Mouse (Mus musculus) ES-Bruce4 (cell line): ENCODE data around the gene Vmn1r193. TPM values are rescaled to one million over a fixed set of nuclear protein-coding genes. Genes with fewer than 3 reads are reported as not detected.
"Not testable (repeated sequence)": the region's sequence is repeated elsewhere in the genome, so short reads cannot be mapped to it uniquely, and the experiment has no call there.

Experiments
- H3K27ac ChIP-seq: 2 replicates; pipeline ENCODE4 v1.5.1; 2012; ENCODE audit warnings: low read length, inconsistent platforms; ENCODE audit not compliant: insufficient read depth
- H3K27me3 ChIP-seq: 2 replicates; pipeline ENCODE4 v1.6.1; 2012; ENCODE audit warnings: mild to moderate bottlenecking, low read length, inconsistent platforms; ENCODE audit not compliant: control insufficient read depth, poor library complexity, insufficient read depth, severe bottlenecking
- H3K36me3 ChIP-seq: 2 replicates; pipeline ENCODE4 v1.6.1; 2012; ENCODE audit warnings: inconsistent platforms, mild to moderate bottlenecking, low read length, moderate library complexity; ENCODE audit not compliant: control insufficient read depth, poor library complexity, insufficient read depth, severe bottlenecking
- H3K4me1 ChIP-seq: one replicate; pipeline ENCODE4 v1.8.1; 2011; ENCODE audit warnings: low read length; ENCODE audit not compliant: control insufficient read depth, insufficient read depth
- H3K4me3 ChIP-seq: 2 replicates; pipeline ENCODE4 v1.5.1; 2011; ENCODE audit warnings: low read depth, mild to moderate bottlenecking, low read length
- H3K9ac ChIP-seq: 2 replicates; pipeline ENCODE4 v1.6.1; 2012; ENCODE audit warnings: low read depth, mild to moderate bottlenecking, inconsistent platforms; ENCODE audit not compliant: poor library complexity, severe bottlenecking
- H3K9me3 ChIP-seq: replicated peaks from 2 replicates; pipeline ENCODE4 v1.6.1; 2012; ENCODE audit warnings: mild to moderate bottlenecking, low read length, inconsistent platforms; ENCODE audit not compliant: control insufficient read depth, poor library complexity, insufficient read depth, severe bottlenecking
- CTCF ChIP-seq: IDR thresholded peaks from one replicate; pipeline ENCODE4 v1.8.1; 2011; ENCODE audit warnings: low read depth, low read length
- EP300 ChIP-seq: IDR thresholded peaks from 2 replicates; pipeline ENCODE4 v1.6.1; 2011; ENCODE audit warnings: low read depth, low read length; ENCODE audit not compliant: insufficient read depth
- POLR2A ChIP-seq: IDR thresholded peaks from one replicate; pipeline ENCODE4 v1.8.1; 2011; ENCODE audit warnings: low read length; ENCODE audit not compliant: insufficient read depth
- polyA plus RNA-seq: library from polyadenylated mRNA; stranded (reverse); fragments of >200 nt; gene quantifications from 2 replicates; pipeline ENCODE4 v1.2.4, GENCODE M21; 2011; ENCODE audit warnings: low read depth; ENCODE audit not compliant: missing spikeins, insufficient read depth, insufficient read length

Vmn1r193 gene
- not detected in 2 replicates for polyA plus RNA-seq

DNA sequence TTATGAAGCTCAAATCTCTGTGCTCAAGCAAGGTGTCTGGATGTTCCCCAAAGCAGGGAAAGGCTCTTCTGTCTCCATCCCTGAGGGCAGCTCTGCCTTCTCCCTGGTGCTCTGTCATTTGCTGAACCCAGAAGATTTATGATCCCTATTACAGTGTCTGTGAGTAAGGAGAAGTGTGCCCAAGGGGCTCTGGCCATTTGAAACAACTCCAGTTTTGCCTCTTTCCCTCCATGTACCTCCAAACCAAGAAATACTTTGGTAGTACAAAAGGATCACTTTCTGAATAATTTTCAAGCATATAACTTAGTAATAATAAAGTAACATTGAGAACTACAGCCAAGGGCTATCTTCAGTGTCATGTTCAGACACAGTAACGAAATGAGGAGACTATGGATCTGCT lies at the start of gene Vmn1r193:
TSS of gene Vmn1r193 (minus strand) at position 101 of the 400 bp plus-strand sequence.
- H3K9ac ChIP-seq, H3K4me3 ChIP-seq, H3K4me1 ChIP-seq, H3K27ac ChIP-seq, H3K27me3 ChIP-seq, H3K36me3 ChIP-seq, H3K9me3 ChIP-seq: not testable (repeated sequence)

DNA sequence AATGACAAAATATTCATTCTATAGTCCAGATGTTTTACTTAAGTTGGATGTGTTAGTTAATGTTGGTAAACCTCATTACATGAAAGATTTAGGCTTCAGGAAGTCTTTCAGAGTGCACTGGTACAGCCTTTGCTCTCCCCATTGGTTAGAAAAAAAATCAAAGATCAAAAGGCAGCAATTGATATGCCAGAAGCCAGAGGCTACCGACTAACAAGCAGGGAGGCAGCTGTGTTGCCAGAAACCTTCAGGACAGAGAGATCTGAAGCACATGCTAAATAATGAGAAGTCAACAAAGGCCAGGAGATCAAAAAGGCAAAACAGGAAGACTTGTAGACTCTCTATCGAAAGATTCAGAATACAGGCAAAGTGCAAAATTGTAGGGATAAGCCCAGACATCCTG lies 48.8 kb upstream of the Vmn1r193 start:
- H3K9me3 ChIP-seq, result no peaks in the 10 kb centered on the region
- TF ChIP-seq EP300, result no peak
- TF ChIP-seq POLR2A, result no peak
- TF ChIP-seq CTCF, result no peak
- H3K9ac ChIP-seq, result no peak overlapping the region
- H3K27ac ChIP-seq, result no peak overlapping the region
- H3K36me3 ChIP-seq, result no peaks in the 10 kb centered on the region
- H3K4me3 ChIP-seq, result no peak overlapping the region
- no peaks in the 10 kb centered on the region for H3K27me3 ChIP-seq
- H3K4me1 ChIP-seq, result no peaks in the 10 kb centered on the region

GRCm38 (mm10) chr13:22270222-22270621 lies 47.3 kb upstream of the Vmn1r193 start, which contains the start of gene Vmn1r195:
Vmn1r195 (plus strand) TSS chr13:22270522.
- not testable (repeated sequence) for H3K4me1 ChIP-seq, H3K36me3 ChIP-seq, H3K27me3 ChIP-seq, H3K27ac ChIP-seq, H3K4me3 ChIP-seq, H3K9me3 ChIP-seq, H3K9ac ChIP-seq

DNA sequence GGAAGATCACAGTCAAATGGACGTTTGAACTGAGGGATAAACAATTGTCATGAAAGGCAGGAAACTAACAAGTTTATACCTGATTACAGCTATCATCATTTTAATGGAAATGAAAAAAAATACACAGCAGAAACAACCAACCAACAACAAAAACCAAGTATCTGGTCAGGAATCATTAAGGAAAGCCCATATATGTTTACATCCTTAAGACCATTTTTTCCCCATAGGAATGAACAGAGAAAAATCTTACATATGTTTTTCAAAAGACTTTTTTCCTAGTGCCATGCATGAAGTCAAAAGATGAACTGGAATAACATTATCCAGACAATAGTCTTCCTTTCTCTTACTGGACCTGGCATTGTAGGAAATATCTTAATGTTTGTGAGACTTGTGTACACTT lies 21.0 kb upstream of the Vmn1r193 start, which contains the start of gene Vmn1r194:
TSS of gene Vmn1r194 (plus strand) at position 301 of the 400 bp plus-strand sequence.
- no peaks in the 10 kb centered on the region for H3K36me3 ChIP-seq
- no peak within 1 kb of the TSS for H3K9ac ChIP-seq
- H3K4me1 ChIP-seq, result no peaks in the 10 kb centered on the region
- H3K4me3 ChIP-seq, result no peak within 1 kb of the TSS
- H3K27me3 ChIP-seq, result no peaks in the 10 kb centered on the region
- H3K9me3 ChIP-seq, result no peaks in the 10 kb centered on the region
- TF ChIP-seq CTCF (no peak), EP300 (no peak), POLR2A (no peak)
- H3K27ac ChIP-seq, result no peak within 1 kb of the TSS

DNA sequence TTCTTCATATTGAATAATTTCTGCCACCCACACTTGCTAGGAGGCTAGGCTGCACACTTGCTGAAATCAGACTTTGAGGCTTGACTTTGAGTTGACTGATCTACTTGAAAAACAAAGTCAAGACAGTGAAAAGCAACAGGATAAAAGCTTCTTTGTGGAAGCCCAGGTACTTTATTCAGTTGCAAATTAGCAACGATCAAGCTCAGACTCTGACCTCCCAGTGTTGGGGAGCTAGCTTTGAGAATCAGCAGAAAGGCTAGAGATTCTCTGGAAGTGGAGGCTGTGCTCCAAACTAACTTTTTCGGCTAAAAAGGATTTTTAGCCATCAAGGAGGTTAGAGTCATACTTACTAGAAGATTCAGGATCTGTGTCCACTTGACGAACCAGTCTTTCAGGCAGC lies 30.2 kb downstream of the Vmn1r193 start:
- peak overlapping the region; percentile 88 for H3K27ac ChIP-seq
- H3K9me3 ChIP-seq, H3K4me1 ChIP-seq, H3K9ac ChIP-seq, H3K27me3 ChIP-seq, H3K4me3 ChIP-seq, H3K36me3 ChIP-seq: not testable (repeated sequence)

DNA sequence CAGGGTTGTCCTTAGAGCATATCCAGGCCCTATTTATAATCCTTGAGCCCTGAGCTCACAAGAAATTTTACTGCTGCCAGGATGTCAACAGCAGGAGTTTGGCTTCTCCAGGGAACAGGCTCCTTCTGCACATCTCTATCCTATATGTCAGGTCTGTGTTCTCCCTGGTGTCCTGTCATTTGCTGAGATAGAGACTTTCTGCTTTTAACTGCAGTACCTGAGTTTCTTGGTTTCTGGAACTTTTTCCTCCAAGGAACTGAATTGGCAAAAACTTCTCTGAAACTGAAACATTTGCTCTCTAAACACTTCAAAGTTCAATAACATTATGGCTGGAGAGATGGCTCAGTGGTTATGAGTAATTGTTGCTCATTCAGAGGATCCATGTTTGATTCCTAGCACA lies 31.9 kb downstream of the Vmn1r193 start, which contains the start of gene Vmn1r192:
TSS of gene Vmn1r192 (minus strand) at position 101 of the 400 bp plus-strand sequence.
- H3K9me3 ChIP-seq, result no peaks in the 10 kb centered on the region
- no peaks in the 10 kb centered on the region for H3K27me3 ChIP-seq
- H3K27ac ChIP-seq, result no peak within 1 kb of the TSS
- no peak within 1 kb of the TSS for H3K9ac ChIP-seq
- H3K4me1 ChIP-seq, result no peaks in the 10 kb centered on the region
- no peak within 1 kb of the TSS for H3K4me3 ChIP-seq
- TF ChIP-seq POLR2A (no peak), EP300 (no peak), CTCF (no peak)
- no peaks in the 10 kb centered on the region for H3K36me3 ChIP-seq

- H3K36me3 ChIP-seq, result no peaks in the 10 kb centered on the region
Observed at GRCm38 (mm10) chr13:22190385-22190784, 32.6 kb downstream of the Vmn1r193 start.

More at GRCm38 (mm10) chr13:22190385-22190784, 32.6 kb downstream of the Vmn1r193 start:
- Histone ChIP-seq H3K9me3 (no peaks in the 10 kb centered on the region), H3K4me3 (no peak overlapping the region), H3K9ac (no peak overlapping the region), H3K4me1 (no peaks in the 10 kb centered on the region), H3K27me3 (no peaks in the 10 kb centered on the region), H3K27ac (no peak overlapping the region)
- TF ChIP-seq EP300 (no peak), CTCF (no peak), POLR2A (no peak)
